Mouse (Mus musculus) cerebellum, postnatal 14 days (tissue): ENCODE measurements around the gene Kif24.

Experiments
- DNase-seq, 2 experiments: peaks; one replicate each; pipeline ENCODE4 v3.0.0; 2021; ENCODE audit warnings: mixed read lengths in 2 of 2

Gene Kif24

DNA sequence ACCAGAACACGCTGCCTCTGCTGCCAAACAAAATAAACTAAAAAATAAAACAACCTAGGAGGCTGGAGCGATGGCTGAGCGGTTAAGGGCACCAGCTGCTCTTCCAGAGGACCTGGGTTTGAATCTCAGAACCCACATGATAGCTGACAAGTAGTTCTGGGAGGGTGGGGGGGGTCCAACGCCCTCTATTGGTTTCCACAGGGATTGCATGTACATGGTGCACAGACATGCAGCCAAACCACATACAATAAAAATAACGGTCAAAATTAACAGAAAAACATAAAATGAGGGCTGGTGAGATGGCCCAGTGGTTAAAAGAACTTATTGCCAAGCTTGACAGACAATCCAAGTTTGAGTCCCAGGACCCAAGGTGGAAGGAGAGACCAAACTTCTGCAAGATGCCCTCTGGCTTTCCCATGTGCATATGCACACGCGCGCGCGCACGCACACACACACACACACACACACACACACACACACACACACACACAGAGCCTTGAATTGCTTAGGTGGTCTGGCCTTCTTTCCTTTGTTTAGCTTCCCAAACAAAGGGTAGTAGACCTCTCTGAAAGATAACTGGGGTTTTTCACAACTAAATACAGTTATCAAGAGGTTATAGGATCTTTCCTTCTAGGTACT lies 123.7 kb downstream of the Kif24 start:
- DNase-seq = no peak
